Mouse (Mus musculus) neural tube, embryonic 14.5 days (tissue): ENCODE data around the gene Tmtc1. TPM values are rescaled to one million over a fixed set of nuclear protein-coding genes. Genes with fewer than 3 reads are reported as not detected.

Experiments used
- ATAC-seq: fragments of 200-750 bp; cut with Nextera tagmentation; 2 replicates; pipeline ENCODE4 v1.8.0; 2017; ENCODE audit warnings: low read depth, mild to moderate bottlenecking, moderate TSS enrichment, moderate library complexity
- H3K27ac ChIP-seq: fragments of 300-500 bp; sonication (generic); 2 replicates; pipeline ENCODE4 v1.5.1; 2014; ENCODE audit warnings: low read depth, mild to moderate bottlenecking, control low read depth, low read length, moderate library complexity, mixed read lengths
- H3K27me3 ChIP-seq: fragments of 300-500 bp; sonication (generic); 2 replicates; pipeline ENCODE4 v1.6.1; 2014; ENCODE audit warnings: low read length; ENCODE audit not compliant: control insufficient read depth, insufficient read depth
- H3K36me3 ChIP-seq: fragments of 300-500 bp; sonication (generic); 2 replicates; pipeline ENCODE4 v1.6.1; 2014; ENCODE audit warnings: low read length, mixed read lengths; ENCODE audit not compliant: control insufficient read depth, insufficient read depth
- H3K4me1 ChIP-seq: fragments of 300-500 bp; sonication (generic); 2 replicates; pipeline ENCODE4 v1.6.1; 2014; ENCODE audit warnings: low read length; ENCODE audit not compliant: control insufficient read depth, insufficient read depth
- H3K4me2 ChIP-seq: fragments of 300-500 bp; sonication (generic); 2 replicates; pipeline ENCODE4 v1.6.1; 2014; ENCODE audit warnings: mild to moderate bottlenecking, low read depth, low read length, control low read depth
- H3K4me3 ChIP-seq: fragments of 300-500 bp; sonication (generic); 2 replicates; pipeline ENCODE4 v1.5.1; 2014; ENCODE audit warnings: low read depth, low read length, control low read depth, mixed read lengths
- H3K9ac ChIP-seq: fragments of 300-500 bp; sonication (generic); replicated peaks from 2 replicates; pipeline ENCODE4 v1.6.1; 2014; ENCODE audit warnings: low read depth, mild to moderate bottlenecking, control low read depth, low read length, mixed read lengths
- H3K9me3 ChIP-seq: fragments of 300-500 bp; sonication (generic); 2 replicates; pipeline ENCODE4 v1.6.1; 2016; ENCODE audit warnings: low read length; ENCODE audit not compliant: control insufficient read depth
- WGBS: fragments of 180-500 bp; shearing (Covaris S2); extraction: QIAGEN DNeasy Blood & Tissue Kit; methylation state at CpG from one replicate; pipeline ENCODE4 v1.1.7; 2014; 5-methylcytosine and 5-hydroxymethylcytosine counted together
- polyA plus RNA-seq: library from polyadenylated mRNA; unstranded; fragments of >200 nt; fragmentation: Nextera tagmentation; extraction: Ambion mirVana; gene quantifications from 2 replicates; pipeline ENCODE4 v1.2.1, GENCODE M21; 2014

Tmtc1 gene
- polyA plus RNA-seq, 1 experiment from 2014 or later = 6.2 TPM

- Histone ChIP-seq H3K27ac (no peak overlapping the region), H3K4me3 (peak overlapping the region; percentile 70), H3K27me3 (peaks cover 14% of the 10 kb centered on the region), H3K9me3 (no peaks in the 10 kb centered on the region), H3K9ac (0 out of 2 replicates have a peak overlapping the region, but pooled peaks have one; percentile 4), H3K4me1 (peaks cover 16% of the 10 kb centered on the region), H3K4me2 (peak overlapping the region; percentile 72), H3K36me3 (no peaks in the 10 kb centered on the region)
- ATAC-seq = no peak
- WGBS = 5% methylated on average over 5 of the region's 5 CpGs
Measured at GRCm38 (mm10) chr6:148441871-148442270, 2.3 kb downstream of the Tmtc1 start.

- H3K9ac ChIP-seq = no peak overlapping the region
- no peaks in the 10 kb centered on the region for H3K9me3 ChIP-seq
- H3K27me3 ChIP-seq = peaks cover 14% of the 10 kb centered on the region
- ATAC-seq = no peak
- H3K4me2 ChIP-seq = no peak overlapping the region
- WGBS = 78% methylated on average over 4 of the region's 4 CpGs
- H3K4me1 ChIP-seq = peaks cover 12% of the 10 kb centered on the region
- no peaks in the 10 kb centered on the region for H3K36me3 ChIP-seq
- H3K4me3 ChIP-seq = no peak overlapping the region
- H3K27ac ChIP-seq = no peak overlapping the region
Measured at GRCm38 (mm10) chr6:148439101-148439500, 5.1 kb downstream of the Tmtc1 start.

DNA sequence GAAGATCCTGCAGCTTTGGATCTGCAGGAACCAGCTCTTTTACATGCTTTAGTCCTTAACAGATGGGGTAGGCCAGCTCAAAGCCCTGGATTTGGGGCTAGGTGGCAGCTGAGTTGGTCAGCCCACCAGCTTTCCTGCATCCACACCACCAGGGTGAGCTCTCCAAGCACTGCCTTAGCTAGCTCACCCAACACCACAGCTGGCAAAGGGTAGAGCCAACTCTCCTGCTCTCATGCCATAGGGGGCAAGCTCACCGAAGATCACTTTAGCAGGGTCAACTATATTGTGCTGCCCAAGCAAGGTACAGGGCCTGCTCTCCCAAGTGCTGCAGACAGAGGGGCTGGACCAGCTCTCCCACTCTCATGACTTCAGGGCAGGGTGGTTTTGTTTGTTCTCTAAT is 6.6 kb downstream of the Tmtc1 start:
- Histone ChIP-seq H3K9ac (no peak overlapping the region), H3K27ac (no peak overlapping the region), H3K4me1 (peaks cover 9% of the 10 kb centered on the region), H3K36me3 (no peaks in the 10 kb centered on the region), H3K4me2 (no peak overlapping the region), H3K27me3 (peaks cover 11% of the 10 kb centered on the region), H3K9me3 (no peaks in the 10 kb centered on the region), H3K4me3 (no peak overlapping the region)
- WGBS = 96% methylated on average over 1 of the region's 1 CpGs
- ATAC-seq = no peak

DNA sequence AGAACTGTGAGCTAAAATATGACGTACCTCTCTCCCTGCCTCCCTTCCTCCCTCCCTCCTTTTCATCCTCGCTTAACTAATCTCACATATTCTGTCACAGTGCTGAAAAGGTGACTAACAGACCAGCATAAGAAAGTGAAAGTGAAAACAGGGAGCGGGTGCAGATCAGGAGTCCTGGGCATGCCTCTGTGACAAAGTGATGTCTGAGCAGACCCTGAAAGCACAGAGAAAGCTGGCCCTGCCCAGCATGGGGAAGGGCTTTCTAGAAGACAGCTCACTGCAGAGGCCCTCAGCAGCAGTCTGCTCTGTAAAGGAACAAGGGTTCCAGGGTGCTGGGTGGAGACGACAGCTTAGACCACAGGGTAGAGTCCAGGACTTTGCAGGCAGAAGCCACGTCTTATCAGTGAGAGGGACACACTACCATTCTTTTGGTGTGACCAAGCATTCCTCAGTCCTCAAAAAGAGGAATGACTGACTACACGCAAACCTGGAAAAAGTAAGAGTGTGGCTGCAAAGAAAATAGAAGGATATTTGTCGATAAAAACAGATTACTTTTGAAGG is 7.7 kb downstream of the Tmtc1 start:
- no peak overlapping the region for H3K27ac ChIP-seq
- H3K36me3 ChIP-seq = no peaks in the 10 kb centered on the region
- no peak overlapping the region for H3K9ac ChIP-seq
- ATAC-seq = no peak
- no peaks in the 10 kb centered on the region for H3K9me3 ChIP-seq
- peaks cover 7% of the 10 kb centered on the region for H3K27me3 ChIP-seq
- H3K4me3 ChIP-seq = no peak overlapping the region
- no peak overlapping the region for H3K4me2 ChIP-seq
- no peaks in the 10 kb centered on the region; the same call in 1 of the 2 replicates for H3K4me1 ChIP-seq
- 89% methylated on average over 7 of the region's 7 CpGs for whole genome bisulfite sequencing

GRCm38 (mm10) chr6:148421577-148421976 is 22.6 kb downstream of the Tmtc1 start:
- Histone ChIP-seq H3K4me2 (no peak overlapping the region), H3K9ac (no peak overlapping the region), H3K9me3 (no peaks in the 10 kb centered on the region), H3K27ac (no peak overlapping the region), H3K36me3 (no peaks in the 10 kb centered on the region), H3K27me3 (no peaks in the 10 kb centered on the region), H3K4me1 (no peaks in the 10 kb centered on the region), H3K4me3 (no peak overlapping the region)
- no peak for ATAC-seq
- WGBS = 64% methylated on average over 7 of the region's 7 CpGs

GRCm38 (mm10) chr6:148420387-148420786 is 23.8 kb downstream of the Tmtc1 start:
- no peak overlapping the region for H3K4me2 ChIP-seq
- H3K4me1 ChIP-seq = no peaks in the 10 kb centered on the region
- H3K36me3 ChIP-seq = no peaks in the 10 kb centered on the region
- no peak overlapping the region for H3K4me3 ChIP-seq
- H3K9ac ChIP-seq = no peak overlapping the region
- no peak overlapping the region for H3K27ac ChIP-seq
- no peak for ATAC-seq
- WGBS = 88% methylated on average over 6 of the region's 6 CpGs
- H3K27me3 ChIP-seq = no peaks in the 10 kb centered on the region
- H3K9me3 ChIP-seq = no peaks in the 10 kb centered on the region

DNA sequence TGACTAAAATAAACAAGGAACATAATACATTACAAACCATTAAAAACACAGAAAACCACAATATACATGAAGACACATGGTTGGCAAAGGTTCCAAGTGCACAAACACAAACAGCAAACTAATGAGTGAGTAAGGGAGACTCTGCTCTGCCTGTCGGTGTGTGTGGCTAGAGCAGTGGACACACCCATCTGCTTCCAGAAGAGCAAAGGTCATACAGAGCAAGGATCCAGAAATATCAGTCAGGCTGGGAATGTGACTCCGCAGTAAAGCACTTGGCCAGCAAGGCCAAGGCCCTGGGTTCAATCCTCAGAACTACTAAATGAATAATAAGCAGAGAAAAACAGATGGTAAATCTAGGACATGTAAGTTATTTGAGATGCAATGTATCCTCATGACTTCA is 27.6 kb downstream of the Tmtc1 start:
- H3K27me3 ChIP-seq = no peaks in the 10 kb centered on the region
- H3K4me2 ChIP-seq = no peak overlapping the region
- no peak overlapping the region for H3K9ac ChIP-seq
- 83% methylated on average over 2 of the region's 2 CpGs for WGBS
- H3K4me1 ChIP-seq = no peaks in the 10 kb centered on the region
- no peak overlapping the region for H3K4me3 ChIP-seq
- ATAC-seq = no peak
- H3K27ac ChIP-seq = no peak overlapping the region
- no peaks in the 10 kb centered on the region for H3K36me3 ChIP-seq
- no peaks in the 10 kb centered on the region for H3K9me3 ChIP-seq

GRCm38 (mm10) chr6:148413638-148414037 is 30.6 kb downstream of the Tmtc1 start:
- Histone ChIP-seq H3K36me3 (no peaks in the 10 kb centered on the region), H3K4me1 (no peaks in the 10 kb centered on the region), H3K4me2 (no peak overlapping the region), H3K27ac (no peak overlapping the region), H3K4me3 (no peak overlapping the region), H3K27me3 (no peaks in the 10 kb centered on the region), H3K9ac (no peak overlapping the region), H3K9me3 (no peaks in the 10 kb centered on the region)
- ATAC-seq = no peak

- no peaks in the 10 kb centered on the region for H3K36me3 ChIP-seq
- no peak overlapping the region for H3K9ac ChIP-seq
- H3K4me1 ChIP-seq = no peaks in the 10 kb centered on the region
- H3K4me3 ChIP-seq = no peak overlapping the region
- no peaks in the 10 kb centered on the region for H3K9me3 ChIP-seq
- WGBS = 74% methylated on average over 2 of the region's 2 CpGs
- no peaks in the 10 kb centered on the region for H3K27me3 ChIP-seq
- no peak overlapping the region for H3K27ac ChIP-seq
- no peak overlapping the region for H3K4me2 ChIP-seq
- no peak for ATAC-seq
Measured at GRCm38 (mm10) chr6:148406792-148407490, 37.2 kb downstream of the Tmtc1 start.
